Mouse (Mus musculus) brain, embryonic 14.5 days (tissue): ENCODE data around the gene Mdfic. TPM values are rescaled to one million over a fixed set of nuclear protein-coding genes. Genes with fewer than 3 reads are reported as not detected.
"Not testable (repeated sequence)": the region's sequence is repeated elsewhere in the genome, so short reads cannot be mapped to it uniquely, and the experiment has no call there.

Experiments used
- DNase-seq: peaks from one replicate; pipeline ENCODE4 v3.0.0-alpha.2; 2011; ENCODE audit warnings: low read depth
- CTCF ChIP-seq: fragments of 200-500 bp; IDR thresholded peaks from 2 replicates; pipeline ENCODE4 v1.5.1; 2012; ENCODE audit warnings: inconsistent platforms, mild to moderate bottlenecking, moderate library complexity, borderline replicate concordance; ENCODE audit not compliant: insufficient read depth, insufficient read length; ENCODE audit errors: extremely low read depth
- POLR2A ChIP-seq: fragments of 200-500 bp; IDR thresholded peaks from 2 replicates; pipeline ENCODE4 v1.6.1; 2012; ENCODE audit warnings: mild to moderate bottlenecking, inconsistent platforms, borderline replicate concordance; ENCODE audit not compliant: poor library complexity, insufficient read depth, insufficient read length, severe bottlenecking; ENCODE audit errors: extremely low read depth
- polyA plus RNA-seq: library from polyadenylated mRNA; depleted of rRNA; stranded (reverse); fragments of >200 nt; gene quantifications from 2 replicates; pipeline ENCODE4 v1.2.3, GENCODE M21; 2012; rRNA removed

Gene Mdfic
- 4.6 and 6.1 TPM in 2 replicates for polyA plus RNA-seq

GRCm38 (mm10) chr6:15720461-15720817 lies at the start of gene Mdfic:
Gene Mdfic (plus strand): TSS chr6:15720661.
- peak; percentile 35 for DNase-seq
- TF ChIP-seq CTCF (no peak), POLR2A (no peak)

GRCm38 (mm10) chr6:15671364-15671763 lies 49.1 kb upstream of the Mdfic start:
- TF ChIP-seq CTCF (no peak), POLR2A (no peak)

GRCm38 (mm10) chr6:15710080-15710479 lies 10.4 kb upstream of the Mdfic start:
- DNase-seq = no peak

More at GRCm38 (mm10) chr6:15671364-15671763, 49.1 kb upstream of the Mdfic start:
- DNase-seq = no peak

GRCm38 (mm10) chr6:15710706-15711105 lies 9.8 kb upstream of the Mdfic start:
- DNase-seq = no peak

More at GRCm38 (mm10) chr6:15710080-15710479, 10.4 kb upstream of the Mdfic start:
- no peak for TF ChIP-seq POLR2A

GRCm38 (mm10) chr6:15712860-15713385 lies 7.5 kb upstream of the Mdfic start:
- no peak for DNase-seq
- TF ChIP-seq CTCF = no peak
- TF ChIP-seq POLR2A = no peak

More at GRCm38 (mm10) chr6:15710706-15711105, 9.8 kb upstream of the Mdfic start:
- TF ChIP-seq POLR2A (no peak), CTCF (no peak)

GRCm38 (mm10) chr6:15714036-15714435 lies 6.4 kb upstream of the Mdfic start:
- not testable (repeated sequence) for DNase-seq

- no peak for DNase-seq
- TF ChIP-seq POLR2A = no peak
- TF ChIP-seq CTCF = no peak
Measured at GRCm38 (mm10) chr6:15714996-15715844, 5.2 kb upstream of the Mdfic start.

- no peak for DNase-seq
- TF ChIP-seq CTCF (no peak), POLR2A (no peak)
Measured at GRCm38 (mm10) chr6:15719919-15720318, 542 bp upstream of the Mdfic start.

GRCm38 (mm10) chr6:15720818-15721715 lies 606 bp downstream of the Mdfic start:
- peak; percentile 65 for DNase-seq
- TF ChIP-seq CTCF = no peak

GRCm38 (mm10) chr6:15721716-15722031 lies 1.2 kb downstream of the Mdfic start:
- no peak for TF ChIP-seq POLR2A
- no peak for TF ChIP-seq CTCF

GRCm38 (mm10) chr6:15722631-15723030 lies 2.2 kb downstream of the Mdfic start:
- DNase-seq = not testable (repeated sequence)

More at GRCm38 (mm10) chr6:15721716-15722031, 1.2 kb downstream of the Mdfic start:
- DNase-seq = no peak

- TF ChIP-seq POLR2A (no peak), CTCF (no peak)
- peak; percentile 36 for DNase-seq
Measured at GRCm38 (mm10) chr6:15724304-15724703, 3.8 kb downstream of the Mdfic start.
